Mouse (Mus musculus): ENCODE data around the gene Stx1b.

Stx1b gene

DNA sequence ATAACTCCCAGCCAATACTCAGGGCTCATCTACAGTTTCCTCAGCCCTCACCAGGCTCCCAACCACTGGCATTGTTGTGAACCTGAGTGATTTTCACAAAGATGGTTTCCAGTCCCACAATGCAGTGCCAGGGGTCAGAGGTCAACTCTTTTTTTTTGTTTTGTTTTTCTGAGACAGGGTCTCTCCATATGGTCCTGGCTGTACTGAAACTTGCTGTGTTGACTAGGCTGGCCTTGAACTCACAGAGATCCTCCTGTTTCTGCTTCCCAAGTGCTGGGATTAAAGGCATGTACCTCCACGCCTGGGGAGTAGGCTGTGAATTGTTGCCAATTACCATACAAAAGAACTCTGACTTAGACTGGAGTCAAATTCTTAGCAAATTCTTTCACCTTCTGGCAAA is 14.5 kb downstream of the Stx1b start:
- no peak for DNase-seq (ENCODE audit: low read depth, low spot score)
- no peaks in the 10 kb centered on the region for H3K27me3 ChIP-seq (ENCODE audit: control insufficient read depth, insufficient read depth, low read length, poor library complexity, severe bottlenecking)
- no peaks in the 10 kb centered on the region for H3K36me3 ChIP-seq (ENCODE audit: control insufficient read depth, insufficient read depth, low read length, poor library complexity, severe bottlenecking)

DNA sequence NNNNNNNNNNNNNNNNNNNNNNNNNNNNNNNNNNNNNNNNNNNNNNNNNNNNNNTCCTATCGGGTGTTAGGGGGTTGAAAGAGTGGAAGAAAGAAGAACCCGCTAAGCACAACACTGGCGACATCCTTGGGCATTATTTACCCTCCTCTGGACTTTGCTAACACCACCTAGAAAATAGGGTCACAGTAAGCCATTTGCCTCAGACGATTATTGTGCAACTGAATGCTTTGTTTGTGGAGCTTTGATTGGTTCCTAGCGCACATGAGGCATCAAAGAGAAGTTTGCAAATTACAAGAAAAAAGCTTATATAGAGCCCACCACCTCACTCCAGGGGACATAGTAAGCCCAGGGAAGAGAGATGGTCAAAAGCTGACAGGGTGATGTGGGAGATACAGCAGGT is 15.5 kb downstream of the Stx1b start:
- Histone ChIP-seq H3K27me3 (ENCODE audit: control insufficient read depth, insufficient read depth, low read length, poor library complexity, severe bottlenecking) (no peaks in the 10 kb centered on the region), H3K36me3 (ENCODE audit: control insufficient read depth, insufficient read depth, low read length, poor library complexity, severe bottlenecking) (no peaks in the 10 kb centered on the region)
- no peak for DNase-seq (ENCODE audit: low read depth, low spot score)

DNA sequence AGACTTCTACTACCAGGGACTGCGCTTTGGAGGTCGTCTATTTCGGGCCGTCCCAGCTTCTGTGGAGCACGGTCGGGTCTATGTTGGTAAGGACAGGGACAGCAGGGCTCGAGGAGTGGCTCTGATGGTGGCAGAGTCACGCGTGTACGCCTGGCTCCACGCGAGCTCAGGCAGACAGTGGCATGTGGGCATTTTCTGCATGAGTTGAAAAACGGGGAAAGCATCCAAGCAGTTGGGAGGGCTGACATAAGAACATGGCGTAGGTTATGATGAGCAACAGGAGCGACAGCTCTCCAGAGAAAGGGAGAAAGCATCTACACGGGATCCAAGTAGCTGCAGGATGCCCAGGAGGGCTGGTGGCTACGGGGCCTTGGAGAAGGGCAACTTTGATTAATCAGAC is 22.0 kb downstream of the Stx1b start:
- DNase-seq (ENCODE audit: low read depth, low spot score) = no peak
- Histone ChIP-seq H3K27me3 (ENCODE audit: control insufficient read depth, insufficient read depth, low read length, poor library complexity, severe bottlenecking) (no peaks in the 10 kb centered on the region), H3K36me3 (ENCODE audit: control insufficient read depth, insufficient read depth, low read length, poor library complexity, severe bottlenecking) (peaks cover 2% of the 10 kb centered on the region; the same call in 1 of the 2 replicates)

DNA sequence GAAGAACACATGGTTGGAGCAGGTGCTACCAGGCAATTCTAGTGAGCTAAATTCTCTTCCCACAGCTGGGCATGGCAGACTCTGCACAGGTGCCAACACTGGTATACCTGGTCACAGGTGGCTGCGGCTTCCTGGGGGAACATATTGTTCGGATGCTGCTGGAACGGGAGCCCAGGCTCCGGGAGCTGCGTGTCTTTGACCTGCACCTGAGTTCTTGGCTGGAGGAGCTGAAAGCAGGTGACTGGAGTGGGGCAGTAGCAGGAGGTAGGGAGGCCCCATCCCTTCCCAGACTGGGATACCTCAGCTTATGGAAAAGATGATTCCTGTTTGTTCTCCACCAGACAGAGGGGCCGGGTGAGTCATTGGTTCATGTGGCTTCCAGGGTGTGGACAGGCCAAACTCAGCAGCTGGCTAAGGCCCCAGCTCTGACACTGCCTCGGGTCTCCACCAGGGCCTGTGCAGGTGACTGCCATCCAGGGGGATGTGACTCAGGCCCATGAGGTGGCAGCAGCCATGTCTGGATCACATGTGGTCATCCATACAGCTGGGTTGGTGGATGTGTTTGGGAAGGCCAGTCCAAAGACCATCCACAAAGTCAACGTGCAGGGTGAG is 23.2 kb downstream of the Stx1b start:
- H3K36me3 ChIP-seq (ENCODE audit: control insufficient read depth, insufficient read depth, low read length, poor library complexity, severe bottlenecking) = peaks cover 3% of the 10 kb centered on the region

DNA sequence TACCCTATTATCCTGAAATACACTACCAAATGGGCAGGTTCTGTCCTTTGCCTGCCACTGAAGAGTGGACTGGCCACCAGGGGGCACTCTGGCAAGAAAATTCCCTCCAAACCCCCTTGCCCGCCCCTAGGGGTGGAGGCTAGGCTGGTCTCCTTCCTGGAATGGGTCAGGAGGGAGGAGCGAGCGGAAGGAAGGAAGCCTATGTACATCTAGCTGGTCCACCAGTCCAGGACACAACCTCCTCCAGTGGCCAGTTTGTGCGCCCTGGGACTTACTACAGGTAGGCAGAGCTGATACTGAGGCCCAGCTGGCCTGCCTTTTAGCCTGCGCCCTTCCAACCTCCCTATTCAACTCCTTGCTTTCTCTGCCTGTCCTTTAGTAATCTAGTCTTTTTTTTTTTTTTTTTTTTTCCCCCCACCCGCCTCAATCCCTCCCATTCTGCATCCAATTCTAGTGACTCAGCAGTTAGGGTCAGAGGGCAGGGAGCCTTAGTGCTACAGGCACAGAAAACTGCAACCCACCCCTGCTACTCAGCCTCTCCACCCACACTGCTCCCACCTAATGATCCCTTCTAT is 23.8 kb downstream of the Stx1b start, which contains the start of gene Hsd3b7:
Gene Hsd3b7 (plus strand): TSS at position 170 of the 575 bp plus-strand sequence.
- peak; percentile 78 for DNase-seq (ENCODE audit: low read depth, low spot score)
- Histone ChIP-seq H3K36me3 (ENCODE audit: control insufficient read depth, insufficient read depth, low read length, poor library complexity, severe bottlenecking) (peaks cover 8% of the 10 kb centered on the region), H3K27me3 (ENCODE audit: control insufficient read depth, insufficient read depth, low read length, poor library complexity, severe bottlenecking) (no peaks in the 10 kb centered on the region)

More for the DNA sequence above, 23.2 kb downstream of the Stx1b start:
- no peak for DNase-seq (ENCODE audit: low read depth, low spot score)
- H3K27me3 ChIP-seq (ENCODE audit: control insufficient read depth, insufficient read depth, low read length, poor library complexity, severe bottlenecking) = no peaks in the 10 kb centered on the region

DNA sequence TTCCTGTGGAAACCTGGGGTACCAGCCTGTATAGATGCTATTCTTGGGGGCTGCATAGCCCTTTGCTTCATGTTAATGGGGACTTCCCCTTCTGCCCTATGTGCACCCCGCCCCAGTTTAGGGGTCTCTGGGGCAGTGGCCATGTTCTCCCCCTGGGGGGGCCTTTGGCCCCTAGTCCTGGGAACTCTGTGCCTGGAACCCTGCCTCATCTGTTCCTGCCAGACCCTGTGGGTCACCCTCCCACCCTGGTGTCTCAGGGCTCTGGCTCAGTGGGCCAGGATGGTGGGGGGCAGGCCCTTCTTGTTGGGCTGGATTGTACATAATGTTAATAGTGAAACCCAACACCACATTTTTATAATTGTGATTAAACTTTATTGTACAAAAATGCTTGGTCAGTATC is 24.6 kb downstream of the Stx1b start:
- peaks cover 8% of the 10 kb centered on the region for H3K36me3 ChIP-seq (ENCODE audit: control insufficient read depth, insufficient read depth, low read length, poor library complexity, severe bottlenecking)
- no peaks in the 10 kb centered on the region for H3K27me3 ChIP-seq (ENCODE audit: control insufficient read depth, insufficient read depth, low read length, poor library complexity, severe bottlenecking)
- no peak for DNase-seq (ENCODE audit: low read depth, low spot score)

DNA sequence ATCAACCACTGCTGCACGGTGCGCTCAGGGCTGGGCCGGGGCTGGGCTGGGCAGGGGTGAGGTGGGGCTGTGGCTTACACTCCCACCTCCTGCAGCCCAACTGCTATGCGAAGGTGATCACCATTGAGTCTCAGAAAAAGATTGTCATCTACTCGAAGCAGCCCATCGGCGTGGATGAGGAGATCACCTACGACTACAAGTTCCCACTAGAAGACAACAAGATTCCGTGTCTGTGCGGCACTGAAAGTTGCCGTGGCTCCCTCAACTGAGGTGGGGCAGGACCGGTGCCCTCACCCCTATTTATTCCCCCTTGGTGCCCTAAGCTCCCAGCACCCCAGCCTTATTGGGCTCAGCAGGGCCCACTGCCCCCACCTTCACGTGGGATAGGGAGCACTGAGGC is 25.1 kb downstream of the Stx1b start:
- no peak for DNase-seq (ENCODE audit: low read depth, low spot score)
- Histone ChIP-seq H3K27me3 (ENCODE audit: control insufficient read depth, insufficient read depth, low read length, poor library complexity, severe bottlenecking) (no peaks in the 10 kb centered on the region), H3K36me3 (ENCODE audit: control insufficient read depth, insufficient read depth, low read length, poor library complexity, severe bottlenecking) (peaks cover 8% of the 10 kb centered on the region)

DNA sequence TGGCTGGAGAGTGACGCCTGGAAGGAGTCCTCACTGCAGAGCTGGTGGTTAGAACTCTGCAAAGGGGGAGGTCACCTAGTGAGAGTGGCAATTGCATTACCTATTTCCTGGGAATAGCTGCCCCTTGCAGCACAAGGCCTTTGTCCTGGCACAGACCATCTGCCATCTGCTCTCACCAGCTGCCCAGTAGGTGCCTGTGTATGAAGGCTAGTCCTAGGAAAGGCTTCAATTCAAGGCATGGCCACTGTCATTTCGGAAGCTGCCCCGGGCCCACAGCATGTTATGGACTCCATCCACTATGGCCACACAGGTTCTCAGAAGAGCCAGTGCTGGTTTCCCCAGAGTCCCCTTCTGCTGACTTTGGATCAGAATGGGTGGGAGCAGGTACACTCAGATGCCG is 25.8 kb downstream of the Stx1b start:
- DNase-seq (ENCODE audit: low read depth, low spot score) = no peak
- Histone ChIP-seq H3K36me3 (ENCODE audit: control insufficient read depth, insufficient read depth, low read length, poor library complexity, severe bottlenecking) (peaks cover 8% of the 10 kb centered on the region), H3K27me3 (ENCODE audit: control insufficient read depth, insufficient read depth, low read length, poor library complexity, severe bottlenecking) (no peaks in the 10 kb centered on the region)

DNA sequence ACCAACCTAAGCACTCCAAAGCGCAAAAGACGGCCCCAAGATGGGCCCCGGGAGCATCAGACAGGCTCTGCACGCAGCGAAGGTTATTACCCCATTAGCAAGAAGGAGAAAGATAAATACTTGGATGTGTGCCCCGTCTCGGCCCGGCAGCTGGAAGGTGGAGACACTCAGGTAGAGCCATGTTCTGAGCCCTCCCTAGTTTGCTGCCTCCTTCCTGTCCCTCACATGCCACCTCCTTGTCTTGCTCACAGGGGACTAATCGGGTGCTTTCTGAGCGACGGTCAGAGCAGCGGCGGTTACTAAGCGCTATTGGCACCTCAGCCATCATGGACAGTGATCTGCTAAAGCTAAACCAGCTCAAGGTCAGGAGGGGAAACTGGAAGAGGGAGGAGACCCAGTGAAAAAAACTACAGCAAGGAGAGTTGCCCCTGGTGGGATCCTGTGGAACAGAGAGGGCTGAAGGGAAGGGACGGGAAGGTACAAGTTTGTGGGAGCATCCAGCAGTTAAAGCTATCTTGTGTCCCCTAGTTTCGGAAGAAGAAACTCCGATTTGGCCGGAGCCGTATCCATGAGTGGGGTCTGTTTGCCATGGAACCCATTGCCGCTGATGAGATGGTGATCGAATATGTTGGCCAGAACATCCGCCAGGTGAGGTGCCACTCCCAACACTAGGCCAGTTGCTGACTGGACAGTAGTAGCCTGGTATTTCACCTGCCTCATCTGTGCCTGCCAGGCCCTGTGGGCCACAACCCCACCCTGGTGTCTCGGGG is 27.1 kb downstream of the Stx1b start:
- no peak for DNase-seq (ENCODE audit: low read depth, low spot score)
- Histone ChIP-seq H3K27me3 (ENCODE audit: control insufficient read depth, insufficient read depth, low read length, poor library complexity, severe bottlenecking) (no peaks in the 10 kb centered on the region), H3K36me3 (ENCODE audit: control insufficient read depth, insufficient read depth, low read length, poor library complexity, severe bottlenecking) (peaks cover 10% of the 10 kb centered on the region)

DNA sequence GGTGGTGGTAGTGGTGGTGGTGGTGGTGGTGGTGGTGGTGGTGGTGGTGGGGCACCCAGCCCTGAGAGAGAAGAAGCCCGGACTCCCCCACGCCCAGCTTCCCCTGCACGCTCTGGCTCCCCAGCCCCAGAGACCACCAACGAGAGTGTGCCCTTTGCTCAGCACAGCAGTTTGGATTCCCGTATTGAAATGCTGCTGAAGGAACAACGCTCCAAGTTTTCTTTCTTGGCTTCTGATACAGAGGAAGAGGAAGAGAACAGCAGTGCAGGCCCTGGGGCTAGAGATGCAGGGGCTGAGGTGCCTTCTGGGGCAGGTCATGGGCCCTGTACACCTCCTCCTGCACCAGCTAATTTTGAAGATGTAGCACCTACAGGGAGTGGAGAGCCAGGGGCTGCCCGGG is 39.0 kb downstream of the Stx1b start, which contains the start of gene Gm49388:
Gene Gm49388 (plus strand): TSS at position 301 of the 400 bp plus-strand sequence.
- no peak for DNase-seq (ENCODE audit: low read depth, low spot score)
- Histone ChIP-seq H3K36me3 (ENCODE audit: control insufficient read depth, insufficient read depth, low read length, poor library complexity, severe bottlenecking) (peaks cover 29% of the 10 kb centered on the region), H3K27me3 (ENCODE audit: control insufficient read depth, insufficient read depth, low read length, poor library complexity, severe bottlenecking) (no peaks in the 10 kb centered on the region)

DNA sequence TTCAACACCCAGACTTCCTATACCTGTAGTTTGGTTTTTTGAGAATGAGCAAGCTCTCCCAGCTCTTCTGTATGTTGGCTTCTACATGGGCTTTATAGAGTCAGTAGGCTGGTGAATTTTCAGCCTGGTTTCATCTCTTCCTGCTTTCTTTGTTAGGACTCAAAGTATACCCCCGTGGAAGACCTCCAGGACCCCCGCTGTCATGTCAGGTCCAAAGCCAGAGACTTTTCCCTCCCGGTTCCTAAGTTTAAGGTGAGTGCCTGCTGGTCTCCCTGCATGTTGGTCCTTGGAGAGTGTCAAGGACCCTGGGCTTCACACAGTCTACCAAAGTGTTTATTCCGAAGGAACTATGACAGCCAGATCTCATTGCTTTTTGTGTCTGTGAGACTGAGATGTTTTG is 46.0 kb downstream of the Stx1b start:
- no peak for DNase-seq (ENCODE audit: low read depth, low spot score)
- H3K36me3 ChIP-seq (ENCODE audit: control insufficient read depth, insufficient read depth, low read length, poor library complexity, severe bottlenecking) = peaks cover 14% of the 10 kb centered on the region
- H3K27me3 ChIP-seq (ENCODE audit: control insufficient read depth, insufficient read depth, low read length, poor library complexity, severe bottlenecking) = no peaks in the 10 kb centered on the region

DNA sequence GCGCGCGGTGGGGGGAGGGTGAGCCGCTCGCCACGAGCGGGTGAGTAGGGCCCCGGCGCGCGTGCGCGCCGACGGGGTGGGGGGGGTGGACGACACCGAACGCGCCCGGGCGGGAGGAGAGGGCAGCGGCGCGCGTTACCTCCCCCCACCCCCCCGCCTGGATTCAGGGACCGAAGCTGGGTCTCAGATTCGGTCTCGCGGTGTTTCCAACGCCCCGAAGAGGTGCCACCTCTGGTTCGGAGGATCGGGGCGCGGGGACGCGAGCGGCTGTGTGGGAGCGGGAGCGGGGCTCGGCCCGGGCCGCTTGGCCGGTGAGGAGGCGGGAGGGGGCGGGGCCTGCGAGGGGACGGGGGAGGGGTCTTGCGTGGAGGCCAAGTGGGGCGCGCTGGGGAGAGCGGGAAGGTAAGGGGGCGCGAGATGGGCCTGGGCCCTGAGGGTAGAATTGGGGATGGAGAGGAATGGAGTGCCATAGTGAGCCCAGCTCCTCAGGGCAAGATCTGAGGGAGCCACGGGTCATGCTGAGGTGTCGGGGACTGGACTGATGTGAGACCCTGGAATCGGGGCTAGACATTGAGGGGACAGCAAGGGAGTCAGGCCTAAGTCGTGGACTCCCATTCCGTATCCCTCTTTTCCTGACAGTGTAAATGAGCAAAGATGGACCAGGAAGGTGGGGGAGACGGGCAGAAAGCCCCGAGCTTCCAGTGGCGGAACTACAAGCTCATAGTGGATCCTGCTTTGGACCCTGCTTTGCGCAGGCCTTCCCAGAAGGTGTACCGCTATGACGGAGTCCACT is 46.7 kb downstream of the Stx1b start:
- DNase-seq (ENCODE audit: low read depth, low spot score) = no peak
- Histone ChIP-seq H3K27me3 (ENCODE audit: control insufficient read depth, insufficient read depth, low read length, poor library complexity, severe bottlenecking) (no peaks in the 10 kb centered on the region), H3K36me3 (ENCODE audit: control insufficient read depth, insufficient read depth, low read length, poor library complexity, severe bottlenecking) (peaks cover 14% of the 10 kb centered on the region)

DNA sequence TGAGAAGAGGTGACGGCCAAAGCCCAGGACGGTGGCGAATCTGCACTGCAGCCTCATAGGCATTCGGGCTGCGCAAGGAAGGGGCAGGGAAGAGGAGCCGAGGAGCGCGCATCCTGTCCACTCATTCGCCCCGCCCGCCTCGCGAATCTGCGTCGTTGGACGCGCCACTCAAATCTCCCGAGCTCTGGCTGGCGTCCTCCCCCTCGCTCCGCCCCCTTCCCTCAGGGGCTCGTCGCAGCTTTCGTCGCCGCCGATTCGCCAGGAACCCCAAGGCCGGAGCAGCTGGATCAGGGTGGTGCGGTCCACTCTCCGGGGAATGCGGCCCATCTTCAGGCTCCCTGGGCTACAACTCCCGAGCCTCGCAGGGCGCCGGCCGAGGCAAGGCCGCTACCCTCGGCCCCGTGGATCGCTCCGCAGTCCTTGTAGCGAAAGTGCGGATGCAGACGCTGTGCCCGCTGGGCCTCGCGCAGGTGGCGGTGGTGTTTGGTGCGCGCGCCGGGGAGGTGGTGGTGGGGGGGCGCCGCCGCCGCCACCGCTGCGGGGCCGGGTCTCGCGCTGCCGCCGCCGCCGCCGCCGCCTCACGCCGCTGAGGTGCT is 47.4 kb downstream of the Stx1b start:
- DNase-seq (ENCODE audit: low read depth, low spot score) = peak; percentile 97
- no peaks in the 10 kb centered on the region for H3K27me3 ChIP-seq (ENCODE audit: control insufficient read depth, insufficient read depth, low read length, poor library complexity, severe bottlenecking)
- H3K36me3 ChIP-seq (ENCODE audit: control insufficient read depth, insufficient read depth, low read length, poor library complexity, severe bottlenecking) = peaks cover 10% of the 10 kb centered on the region

DNA sequence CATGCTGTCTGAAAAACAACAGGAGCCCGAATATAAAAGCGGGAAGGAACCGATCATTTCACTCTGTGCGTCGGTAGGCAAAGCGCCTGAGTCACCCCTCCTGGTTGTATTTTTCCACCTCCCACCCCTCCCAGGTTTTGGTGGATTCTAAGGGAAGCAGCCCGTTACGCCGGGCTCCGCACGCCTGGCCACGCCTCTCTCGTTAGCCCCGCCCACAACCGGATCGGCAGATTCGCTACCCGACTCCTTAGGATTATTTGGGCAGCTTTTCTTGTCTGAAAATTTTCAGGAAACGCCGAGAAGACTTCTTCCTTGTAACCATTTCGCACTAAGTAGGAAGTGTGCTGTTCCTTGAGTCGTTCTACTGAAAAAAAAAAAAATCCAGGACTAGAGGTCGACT is 47.9 kb downstream of the Stx1b start, which contains the start of gene Setd1a:
Gene Setd1a (plus strand): TSS at position 245 of the 400 bp plus-strand sequence.
- Histone ChIP-seq H3K36me3 (ENCODE audit: control insufficient read depth, insufficient read depth, low read length, poor library complexity, severe bottlenecking) (peaks cover 8% of the 10 kb centered on the region), H3K27me3 (ENCODE audit: control insufficient read depth, insufficient read depth, low read length, poor library complexity, severe bottlenecking) (no peaks in the 10 kb centered on the region)
- peak; percentile 81 for DNase-seq (ENCODE audit: low read depth, low spot score)
